Mouse (Mus musculus) megakaryocyte progenitor cell, adult 5-6 weeks (primary cell): ENCODE results near the gene Ghitm. TPM values are rescaled to one million over a fixed set of nuclear protein-coding genes. Genes with fewer than 3 reads are reported as not detected.
A peak's percentile ranks its signal among the peaks of the same experiment; 100 is the strongest.

Experiments used
- ATAC-seq: replicated peaks from 2 replicates; pipeline ENCODE4 v1.8.0; 2016; ENCODE audit warnings: mild to moderate bottlenecking, moderate TSS enrichment, inconsistent platforms; ENCODE audit not compliant: poor library complexity
- total RNA-seq, 2 experiments: library from RNA; stranded (forward) in 1 of 2; stranded (reverse) in 1 of 2; fragments of 157-497, 149-512 nt in 1 of 2; fragments of 200-1000 nt in 1 of 2; gene quantifications; 2 replicates each; pipeline versions ENCODE4 v1.2.3 to v1.2.4; 2015 to 2017

Ghitm gene
- total RNA-seq, 2 experiments from 2014 or later, result 106 to 128 TPM

GRCm38 (mm10) chr14:37104747-37105146 lies 30.3 kb downstream of the Ghitm start:
- ATAC-seq, result no peak

GRCm38 (mm10) chr14:37102484-37102883 lies 32.6 kb downstream of the Ghitm start:
- 0 out of 2 replicates have a peak, but pooled peaks have one; percentile 23 for ATAC-seq

GRCm38 (mm10) chr14:37101531-37101930 lies 33.5 kb downstream of the Ghitm start:
- no peak for ATAC-seq

- peak; percentile 39 for ATAC-seq
Observed at GRCm38 (mm10) chr14:37097956-37098530, 37.0 kb downstream of the Ghitm start, which contains the start of gene Cdhr1. TSS of gene Cdhr1 (minus strand) at chr14:37098347.

- no peak for ATAC-seq
Observed at GRCm38 (mm10) chr14:37095556-37095955, 39.5 kb downstream of the Ghitm start.

- no peak for ATAC-seq
Observed at GRCm38 (mm10) chr14:37094436-37094835, 40.6 kb downstream of the Ghitm start.

- no peak for ATAC-seq
Observed at GRCm38 (mm10) chr14:37083755-37084154, 51.3 kb downstream of the Ghitm start.

GRCm38 (mm10) chr14:37080724-37081123 lies 54.3 kb downstream of the Ghitm start:
- ATAC-seq, result no peak

Other genes starting within 250 kb of the Ghitm start
- 9.6 and 10.4 TPM in 2 replicates for gene Ccser2, start 166.5 kb downstream of the Ghitm start, total RNA-seq (2015)
- gene Ccser2, start 166.5 kb downstream of the Ghitm start, total RNA-seq (2017), result 5.6 and 12.3 TPM in 2 replicates
- gene Rgr, start 86.3 kb downstream of the Ghitm start, total RNA-seq (2015), result not detected in 2 replicates
- not detected in 2 replicates for gene Rgr, start 86.3 kb downstream of the Ghitm start, total RNA-seq (2017)
- not detected in 2 replicates for gene Lrit1, start 80.4 kb downstream of the Ghitm start, total RNA-seq (2015)
- not detected in 2 replicates for gene Lrit1, start 80.4 kb downstream of the Ghitm start, total RNA-seq (2017)
- not detected in 2 replicates for gene Lrit2, start 67.3 kb downstream of the Ghitm start, total RNA-seq (2015)
- gene Lrit2, start 67.3 kb downstream of the Ghitm start, total RNA-seq (2017), result not detected in 2 replicates
- gene Cdhr1, start 36.9 kb downstream of the Ghitm start, total RNA-seq (2015), result not detected in 2 replicates
- gene Cdhr1, start 36.9 kb downstream of the Ghitm start, total RNA-seq (2017), result not detected in 2 replicates
- 1.7 and 2.1 TPM in 2 replicates for gene 2610528A11Rik, start 21.2 kb downstream of the Ghitm start, total RNA-seq (2015)
- 1.5 TPM in 1 of 2 replicates, not detected in the other for gene 2610528A11Rik, start 21.2 kb downstream of the Ghitm start, total RNA-seq (2017)